Mouse (Mus musculus): ENCODE results near the gene Zbp1. TPM values are rescaled to one million over a fixed set of nuclear protein-coding genes. Genes with fewer than 3 reads are reported as not detected.

Zbp1 gene
- polyA plus RNA-seq, 1 experiment from 2014 or later = not detected

- no peak for DNase-seq (ENCODE audit: low spot score)
- Histone ChIP-seq H3K4me3 (ENCODE audit: low read depth, low read length) (no peak overlapping the region), H3K27me3 (ENCODE audit: control insufficient read depth, insufficient read depth, low read length) (no peaks in the 10 kb centered on the region), H3K36me3 (ENCODE audit: control insufficient read depth, insufficient read depth, low read length) (0 out of 2 replicates have a peak, but pooled peaks cover 3% of the 10 kb centered on the region), H3K4me1 (replicated peaks; ENCODE audit: control insufficient read depth, insufficient read depth, low read length) (0 out of 2 replicates have a peak, but pooled peaks cover 2% of the 10 kb centered on the region), H3K9ac (ENCODE audit: low read depth, low read length) (no peak overlapping the region), H3K4me2 (replicated peaks; ENCODE audit: low read depth, low read length) (no peak overlapping the region), H3K27ac (ENCODE audit: low read depth, low read length) (no peak overlapping the region), H3K9me3 (ENCODE audit: control insufficient read depth, low read length) (no peaks in the 10 kb centered on the region)
- no peak for ATAC-seq (ENCODE audit: low FRiP score)
- 93% methylated on average over 8 of the region's 8 CpGs for WGBS
These were observed 8.1 kb upstream of the Zbp1 start for GRCm38 (mm10) chr2:173226792-173227191.

GRCm38 (mm10) chr2:173225906-173226305 lies 7.2 kb upstream of the Zbp1 start:
- DNase-seq (ENCODE audit: low spot score) (no peak), ATAC-seq (ENCODE audit: low FRiP score) (no peak)
- Histone ChIP-seq H3K9me3 (ENCODE audit: control insufficient read depth, low read length) (no peaks in the 10 kb centered on the region), H3K4me3 (ENCODE audit: low read depth, low read length) (no peak overlapping the region), H3K27me3 (ENCODE audit: control insufficient read depth, insufficient read depth, low read length) (no peaks in the 10 kb centered on the region), H3K9ac (ENCODE audit: low read depth, low read length) (no peak overlapping the region), H3K4me1 (replicated peaks; ENCODE audit: control insufficient read depth, insufficient read depth, low read length) (0 out of 2 replicates have a peak, but pooled peaks cover 2% of the 10 kb centered on the region), H3K4me2 (replicated peaks; ENCODE audit: low read depth, low read length) (no peak overlapping the region), H3K27ac (ENCODE audit: low read depth, low read length) (no peak overlapping the region), H3K36me3 (ENCODE audit: control insufficient read depth, insufficient read depth, low read length) (0 out of 2 replicates have a peak, but pooled peaks cover 3% of the 10 kb centered on the region)
- WGBS = 80% methylated on average over 7 of the region's 7 CpGs

GRCm38 (mm10) chr2:173224832-173225231 lies 6.1 kb upstream of the Zbp1 start:
- H3K36me3 ChIP-seq (ENCODE audit: control insufficient read depth, insufficient read depth, low read length) = 0 out of 2 replicates have a peak, but pooled peaks cover 3% of the 10 kb centered on the region
- H3K27ac ChIP-seq (ENCODE audit: low read depth, low read length) = no peak overlapping the region
- H3K27me3 ChIP-seq (ENCODE audit: control insufficient read depth, insufficient read depth, low read length) = no peaks in the 10 kb centered on the region
- DNase-seq (ENCODE audit: low spot score) = no peak
- H3K4me1 ChIP-seq (replicated peaks; ENCODE audit: control insufficient read depth, insufficient read depth, low read length) = 0 out of 2 replicates have a peak, but pooled peaks cover 2% of the 10 kb centered on the region
- no peak for ATAC-seq (ENCODE audit: low FRiP score)
- no peak overlapping the region for H3K9ac ChIP-seq (ENCODE audit: low read depth, low read length)
- H3K4me2 ChIP-seq (replicated peaks; ENCODE audit: low read depth, low read length) = no peak overlapping the region
- WGBS = 59% methylated on average over 7 of the region's 7 CpGs
- H3K4me3 ChIP-seq (ENCODE audit: low read depth, low read length) = no peak overlapping the region
- H3K9me3 ChIP-seq (ENCODE audit: control insufficient read depth, low read length) = no peaks in the 10 kb centered on the region

GRCm38 (mm10) chr2:173224097-173224496 lies 5.4 kb upstream of the Zbp1 start:
- no peak overlapping the region for H3K27ac ChIP-seq (ENCODE audit: low read depth, low read length)
- H3K4me2 ChIP-seq (replicated peaks; ENCODE audit: low read depth, low read length) = no peak overlapping the region
- 0 out of 2 replicates have a peak, but pooled peaks cover 3% of the 10 kb centered on the region for H3K36me3 ChIP-seq (ENCODE audit: control insufficient read depth, insufficient read depth, low read length)
- no peaks in the 10 kb centered on the region for H3K4me1 ChIP-seq (replicated peaks; ENCODE audit: control insufficient read depth, insufficient read depth, low read length)
- H3K27me3 ChIP-seq (ENCODE audit: control insufficient read depth, insufficient read depth, low read length) = no peaks in the 10 kb centered on the region
- ATAC-seq (ENCODE audit: low FRiP score) (no peak), DNase-seq (ENCODE audit: low spot score) (no peak)
- WGBS = 79% methylated on average over 3 of the region's 3 CpGs
- H3K9ac ChIP-seq (ENCODE audit: low read depth, low read length) = no peak overlapping the region
- H3K9me3 ChIP-seq (ENCODE audit: control insufficient read depth, low read length) = no peaks in the 10 kb centered on the region
- no peak overlapping the region for H3K4me3 ChIP-seq (ENCODE audit: low read depth, low read length)

- ATAC-seq (ENCODE audit: low FRiP score) (no peak), DNase-seq (ENCODE audit: low spot score) (no peak)
- Histone ChIP-seq H3K9me3 (ENCODE audit: control insufficient read depth, low read length) (no peaks in the 10 kb centered on the region), H3K27ac (ENCODE audit: low read depth, low read length) (no peak overlapping the region), H3K36me3 (ENCODE audit: control insufficient read depth, insufficient read depth, low read length) (0 out of 2 replicates have a peak, but pooled peaks cover 3% of the 10 kb centered on the region), H3K4me1 (replicated peaks; ENCODE audit: control insufficient read depth, insufficient read depth, low read length) (no peaks in the 10 kb centered on the region), H3K27me3 (ENCODE audit: control insufficient read depth, insufficient read depth, low read length) (no peaks in the 10 kb centered on the region), H3K4me2 (replicated peaks; ENCODE audit: low read depth, low read length) (no peak overlapping the region), H3K9ac (ENCODE audit: low read depth, low read length) (no peak overlapping the region), H3K4me3 (ENCODE audit: low read depth, low read length) (no peak overlapping the region)
- 58% methylated on average over 3 of the region's 3 CpGs for WGBS
These were observed 4.8 kb upstream of the Zbp1 start for GRCm38 (mm10) chr2:173223496-173223895.

- Histone ChIP-seq H3K9ac (ENCODE audit: low read depth, low read length) (no peak overlapping the region), H3K27ac (ENCODE audit: low read depth, low read length) (no peak overlapping the region), H3K4me2 (replicated peaks; ENCODE audit: low read depth, low read length) (no peak overlapping the region), H3K36me3 (ENCODE audit: control insufficient read depth, insufficient read depth, low read length) (no peaks in the 10 kb centered on the region), H3K27me3 (ENCODE audit: control insufficient read depth, insufficient read depth, low read length) (no peaks in the 10 kb centered on the region), H3K4me1 (replicated peaks; ENCODE audit: control insufficient read depth, insufficient read depth, low read length) (no peaks in the 10 kb centered on the region), H3K4me3 (ENCODE audit: low read depth, low read length) (no peak overlapping the region), H3K9me3 (ENCODE audit: control insufficient read depth, low read length) (no peaks in the 10 kb centered on the region)
- no peak for DNase-seq (ENCODE audit: low spot score)
- WGBS = 94% methylated on average over 9 of the region's 9 CpGs
- ATAC-seq (ENCODE audit: low FRiP score) = no peak
These were observed 2.0 kb upstream of the Zbp1 start for GRCm38 (mm10) chr2:173220754-173221153.

- no peaks in the 10 kb centered on the region for H3K27me3 ChIP-seq (ENCODE audit: control insufficient read depth, insufficient read depth, low read length)
- no peak overlapping the region for H3K27ac ChIP-seq (ENCODE audit: low read depth, low read length)
- no peaks in the 10 kb centered on the region for H3K36me3 ChIP-seq (ENCODE audit: control insufficient read depth, insufficient read depth, low read length)
- H3K4me1 ChIP-seq (replicated peaks; ENCODE audit: control insufficient read depth, insufficient read depth, low read length) = no peaks in the 10 kb centered on the region
- H3K4me3 ChIP-seq (ENCODE audit: low read depth, low read length) = no peak overlapping the region
- ATAC-seq (ENCODE audit: low FRiP score) (0 out of 2 replicates have a peak, but pooled peaks have one; percentile 57), DNase-seq (ENCODE audit: low spot score) (peak; percentile 80)
- no peak overlapping the region for H3K4me2 ChIP-seq (replicated peaks; ENCODE audit: low read depth, low read length)
- H3K9ac ChIP-seq (ENCODE audit: low read depth, low read length) = no peak overlapping the region
- H3K9me3 ChIP-seq (ENCODE audit: control insufficient read depth, low read length) = no peaks in the 10 kb centered on the region
- WGBS = 49% methylated on average over 10 of the region's 10 CpGs
These were observed 682 bp upstream of the Zbp1 start for GRCm38 (mm10) chr2:173219256-173219954.

- ATAC-seq (ENCODE audit: low FRiP score) (no peak), DNase-seq (ENCODE audit: low spot score) (no peak)
- Histone ChIP-seq H3K27me3 (ENCODE audit: control insufficient read depth, insufficient read depth, low read length) (no peaks in the 10 kb centered on the region), H3K4me2 (replicated peaks; ENCODE audit: low read depth, low read length) (no peak overlapping the region), H3K4me1 (replicated peaks; ENCODE audit: control insufficient read depth, insufficient read depth, low read length) (no peaks in the 10 kb centered on the region), H3K36me3 (ENCODE audit: control insufficient read depth, insufficient read depth, low read length) (no peaks in the 10 kb centered on the region), H3K9me3 (ENCODE audit: control insufficient read depth, low read length) (no peaks in the 10 kb centered on the region), H3K27ac (ENCODE audit: low read depth, low read length) (no peak overlapping the region), H3K4me3 (ENCODE audit: low read depth, low read length) (no peak overlapping the region), H3K9ac (ENCODE audit: low read depth, low read length) (no peak overlapping the region)
- 95% methylated on average over 5 of the region's 5 CpGs for WGBS
These were observed 912 bp downstream of the Zbp1 start for GRCm38 (mm10) chr2:173217763-173218258.

- Histone ChIP-seq H3K4me1 (replicated peaks; ENCODE audit: control insufficient read depth, insufficient read depth, low read length) (no peaks in the 10 kb centered on the region), H3K36me3 (ENCODE audit: control insufficient read depth, insufficient read depth, low read length) (no peaks in the 10 kb centered on the region), H3K27me3 (ENCODE audit: control insufficient read depth, insufficient read depth, low read length) (no peaks in the 10 kb centered on the region), H3K4me3 (ENCODE audit: low read depth, low read length) (no peak overlapping the region), H3K4me2 (replicated peaks; ENCODE audit: low read depth, low read length) (no peak overlapping the region), H3K27ac (ENCODE audit: low read depth, low read length) (no peak overlapping the region), H3K9me3 (ENCODE audit: control insufficient read depth, low read length) (no peaks in the 10 kb centered on the region), H3K9ac (ENCODE audit: low read depth, low read length) (no peak overlapping the region)
- ATAC-seq (ENCODE audit: low FRiP score) (no peak), DNase-seq (ENCODE audit: low spot score) (no peak)
- WGBS = 70% methylated on average over 3 of the region's 3 CpGs
These were observed 1.5 kb downstream of the Zbp1 start for GRCm38 (mm10) chr2:173217246-173217645.
